Mouse (Mus musculus): ENCODE measurements around the gene 5031439G07Rik. TPM values are rescaled to one million over a fixed set of nuclear protein-coding genes. Genes with fewer than 3 reads are reported as not detected.

5031439G07Rik gene
- polyA plus RNA-seq (2015; fragmentation: Nextera tagmentation; extraction: Ambion mirVana): 15.0 and 17.2 TPM in 2 replicates

GRCm38 (mm10) chr15:84987874-84988825, at the start of gene 5031439G07Rik:
TSS of gene 5031439G07Rik (minus strand) at chr15:84988551.

GRCm38 (mm10) chr15:85028648-85029047, 40.3 kb upstream of the 5031439G07Rik start, which contains the start of gene Fam118a:
TSS of gene Fam118a (plus strand) at chr15:85028948.

GRCm38 (mm10) chr15:85016951-85017664, 28.8 kb upstream of the 5031439G07Rik start, which contains the start of gene Upk3a:
TSS of gene Upk3a (plus strand) at chr15:85017141.

GRCm38 (mm10) chr15:84922884-84923507, 65.4 kb downstream of the 5031439G07Rik start, which contains the start of gene Nup50:
TSS of gene Nup50 (plus strand) at chr15:84923411.

GRCm38 (mm10) chr15:84919938-84920337, 68.4 kb downstream of the 5031439G07Rik start, which contains the start of gene Gm29666:
TSS of gene Gm29666 (minus strand) at chr15:84920038.

Small RNA genes lying within 50 kb of the gene (microRNA-seq; reads per million reads assigned to microRNA genes)
- 14.4 reads per million, percentile 20 among the genes with 10 or more reads in this experiment for gene Mir1249 (ENCODE audit: borderline replicate concordance, insufficient number of aligned reads)

Other genes with a start within 250 kb of the 5031439G07Rik start
- 0.17 and 0.33 TPM in 2 replicates for gene Phf21b, start 132.5 kb downstream of the 5031439G07Rik start, polyA plus RNA-seq (2015; fragmentation: Nextera tagmentation; extraction: Ambion mirVana)
- 0.24 and 0.30 TPM in 2 replicates for gene Gm29666, start 68.5 kb downstream of the 5031439G07Rik start, polyA plus RNA-seq (2015; fragmentation: Nextera tagmentation; extraction: Ambion mirVana)
- gene Nup50, start 65.1 kb downstream of the 5031439G07Rik start, polyA plus RNA-seq (2015; fragmentation: Nextera tagmentation; extraction: Ambion mirVana): 12.5 and 19.0 TPM in 2 replicates
- gene Upk3a, start 28.6 kb upstream of the 5031439G07Rik start, polyA plus RNA-seq (2015; fragmentation: Nextera tagmentation; extraction: Ambion mirVana): 0.44 and 0.84 TPM in 2 replicates
- 13.8 and 14.0 TPM in 2 replicates for gene Fam118a, start 40.4 kb upstream of the 5031439G07Rik start, polyA plus RNA-seq (2015; fragmentation: Nextera tagmentation; extraction: Ambion mirVana)
- 0.06 and 0.08 TPM in 2 replicates for gene Smc1b, start 143.4 kb upstream of the 5031439G07Rik start, polyA plus RNA-seq (2015; fragmentation: Nextera tagmentation; extraction: Ambion mirVana)
- 0.10 and 0.20 TPM in 2 replicates for gene Ribc2, start 143.5 kb upstream of the 5031439G07Rik start, polyA plus RNA-seq (2015; fragmentation: Nextera tagmentation; extraction: Ambion mirVana)
- 53.3 and 60.5 TPM in 2 replicates for gene Fbln1, start 217.4 kb upstream of the 5031439G07Rik start, polyA plus RNA-seq (2015; fragmentation: Nextera tagmentation; extraction: Ambion mirVana)

All from adrenal gland, postnatal 0 days (tissue).